Mouse (Mus musculus) embryonic facial prominence, embryonic 10.5 days (tissue): ENCODE measurements around the gene Arhgap19. TPM values are rescaled to one million over a fixed set of nuclear protein-coding genes. Genes with fewer than 3 reads are reported as not detected.

Experiments
- DNase-seq: peaks from one replicate; pipeline ENCODE4 v3.0.0-alpha.2; 2017; ENCODE audit warnings: low spot score
- H3K27ac ChIP-seq: fragments of 300-500 bp; sonication (generic); replicated peaks from 2 replicates; pipeline ENCODE4 v1.5.1; 2016; ENCODE audit warnings: mild to moderate bottlenecking
- H3K27me3 ChIP-seq: fragments of 300-500 bp; sonication (generic); replicated peaks from 2 replicates; pipeline ENCODE4 v1.6.1; 2016; ENCODE audit warnings: low read depth, mild to moderate bottlenecking; ENCODE audit not compliant: poor library complexity, severe bottlenecking
- H3K36me3 ChIP-seq: fragments of 300-500 bp; sonication (generic); replicated peaks from 2 replicates; pipeline ENCODE4 v1.6.1; 2016; ENCODE audit warnings: mild to moderate bottlenecking, moderate library complexity
- H3K4me1 ChIP-seq: fragments of 300-500 bp; sonication (generic); 2 replicates; pipeline ENCODE4 v1.6.1; 2016
- H3K4me3 ChIP-seq: fragments of 300-500 bp; sonication (generic); 2 replicates; pipeline ENCODE4 v1.5.1; 2016; ENCODE audit warnings: mild to moderate bottlenecking, moderate library complexity
- H3K9me3 ChIP-seq: fragments of 300-500 bp; sonication (generic); 2 replicates; pipeline ENCODE4 v1.6.1; 2016; ENCODE audit warnings: mild to moderate bottlenecking
- WGBS: fragments of 180-500 bp; shearing (Covaris S2); methylation state at CpG from one replicate; pipeline ENCODE4 v1.1.7; 2016; 5-methylcytosine and 5-hydroxymethylcytosine counted together
- polyA plus RNA-seq: library from polyadenylated mRNA; unstranded; fragments of >200 nt; fragmentation: Nextera tagmentation; extraction: Ambion mirVana; gene quantifications from 2 replicates; pipeline ENCODE4 v1.2.1, GENCODE M21; 2016

Gene Arhgap19
- polyA plus RNA-seq, 1 experiment from 2014 or later, result 45.2 TPM

DNA sequence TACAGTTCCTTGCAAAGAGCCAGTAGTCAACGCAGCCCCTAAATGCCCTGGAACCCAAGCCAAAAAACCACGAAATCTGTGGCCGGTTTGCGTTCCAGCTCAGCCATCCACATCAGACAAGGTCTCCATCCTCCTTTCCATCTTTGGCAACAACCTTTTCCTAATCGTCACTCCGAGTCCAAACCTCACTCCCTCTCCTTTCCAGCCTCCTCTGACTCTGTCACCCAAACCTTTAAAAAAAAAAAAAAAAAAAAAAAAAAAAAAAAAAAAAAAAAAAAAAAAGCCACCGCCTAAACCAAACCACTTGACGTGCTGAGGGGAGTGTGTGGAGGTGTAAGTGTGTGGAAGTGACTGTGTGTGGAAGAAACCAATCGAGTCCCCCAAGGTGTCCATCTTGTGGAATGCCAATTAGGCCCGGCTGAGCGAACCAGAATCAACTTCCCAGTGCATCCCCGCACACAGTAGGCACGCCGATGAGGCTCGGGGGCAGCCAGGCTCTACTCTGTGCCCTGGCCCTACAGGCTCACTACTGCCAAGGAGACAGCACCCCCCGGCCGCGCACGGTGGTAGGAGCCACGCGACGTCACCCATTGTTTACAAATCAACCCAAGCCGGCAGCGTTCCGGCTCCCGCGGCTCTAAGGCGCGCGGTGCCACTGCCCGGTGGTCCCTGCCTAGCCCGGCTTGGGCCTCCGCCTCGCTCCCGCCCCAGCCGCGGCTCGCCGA, 27.7 kb upstream of the Arhgap19 start, which contains the start of gene Frat1:
Gene Frat1 (plus strand): TSS at position 590 of the 725 bp plus-strand sequence.
- Histone ChIP-seq H3K4me1 (peaks cover 39% of the 10 kb centered on the region), H3K4me3 (peak within 1 kb of the TSS; percentile 84), H3K27ac (peak within 1 kb of the TSS; percentile 94), H3K36me3 (no peaks in the 10 kb centered on the region), H3K27me3 (peaks cover 38% of the 10 kb centered on the region), H3K9me3 (no peaks in the 10 kb centered on the region)
- WGBS, result under 1% methylated on average over 39 of the region's 39 CpGs
- peak; percentile 92 for DNase-seq

- DNase-seq, result no peak
- Histone ChIP-seq H3K4me1 (peaks cover 39% of the 10 kb centered on the region), H3K36me3 (no peaks in the 10 kb centered on the region), H3K4me3 (peak overlapping the region; percentile 84), H3K9me3 (no peaks in the 10 kb centered on the region), H3K27me3 (peaks cover 36% of the 10 kb centered on the region), H3K27ac (0 out of 2 replicates have a peak overlapping the region, but pooled peaks have one; percentile 44)
- WGBS, result 66% methylated on average over 3 of the region's 3 CpGs
Observed at GRCm38 (mm10) chr19:41828941-41829340, 27.1 kb upstream of the Arhgap19 start.

GRCm38 (mm10) chr19:41826529-41826928, 24.7 kb upstream of the Arhgap19 start:
- Histone ChIP-seq H3K27ac (no peak overlapping the region), H3K4me1 (peaks cover 22% of the 10 kb centered on the region), H3K9me3 (no peaks in the 10 kb centered on the region), H3K27me3 (peaks cover 12% of the 10 kb centered on the region), H3K4me3 (no peak overlapping the region), H3K36me3 (no peaks in the 10 kb centered on the region)
- whole genome bisulfite sequencing, result 85% methylated on average over 3 of the region's 3 CpGs
- no peak for DNase-seq

- Histone ChIP-seq H3K4me1 (peaks cover 18% of the 10 kb centered on the region), H3K9me3 (no peaks in the 10 kb centered on the region), H3K4me3 (no peak overlapping the region), H3K27ac (no peak overlapping the region), H3K27me3 (peaks cover 12% of the 10 kb centered on the region; the same call in 1 of the 2 replicates), H3K36me3 (no peaks in the 10 kb centered on the region)
- DNase-seq, result no peak
- WGBS, result 84% methylated on average over 5 of the region's 5 CpGs
Observed at GRCm38 (mm10) chr19:41824950-41825349, 23.1 kb upstream of the Arhgap19 start.

- H3K27ac ChIP-seq, result no peak overlapping the region
- H3K4me3 ChIP-seq, result no peak overlapping the region
- 85% methylated on average over 1 of the region's 1 CpGs for WGBS
- peaks cover 15% of the 10 kb centered on the region; the same call in 1 of the 2 replicates for H3K27me3 ChIP-seq
- DNase-seq, result no peak
- H3K36me3 ChIP-seq, result no peaks in the 10 kb centered on the region
- peaks cover 15% of the 10 kb centered on the region for H3K4me1 ChIP-seq
- no peaks in the 10 kb centered on the region for H3K9me3 ChIP-seq
Observed at GRCm38 (mm10) chr19:41822589-41822988, 20.7 kb upstream of the Arhgap19 start.

DNA sequence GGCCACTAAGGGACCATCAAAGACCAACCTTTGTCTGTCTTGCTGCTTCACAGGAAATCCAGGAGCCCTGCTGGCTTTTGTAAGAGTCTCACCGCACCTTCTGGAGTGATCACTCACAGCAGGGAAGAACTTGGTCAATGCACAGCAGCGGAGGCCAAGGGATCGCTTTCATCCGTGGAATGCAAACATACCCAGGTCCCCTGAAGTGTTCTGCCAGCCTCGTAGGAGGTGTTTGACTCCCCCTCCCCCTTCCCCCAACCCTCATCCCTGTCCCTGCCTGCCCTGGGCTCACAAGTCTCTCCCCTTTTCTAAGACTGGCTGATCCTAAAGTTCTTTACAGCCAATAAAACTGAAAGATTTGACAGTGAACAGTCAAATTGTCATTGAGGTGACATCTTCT, 19.6 kb upstream of the Arhgap19 start:
- Histone ChIP-seq H3K4me1 (peaks cover 26% of the 10 kb centered on the region), H3K27ac (peak overlapping the region; percentile 69), H3K4me3 (no peak overlapping the region), H3K36me3 (no peaks in the 10 kb centered on the region), H3K27me3 (peaks cover 15% of the 10 kb centered on the region; the same call in 1 of the 2 replicates), H3K9me3 (no peaks in the 10 kb centered on the region)
- 6% methylated on average over 5 of the region's 5 CpGs for WGBS
- DNase-seq, result no peak

GRCm38 (mm10) chr19:41818749-41819148, 16.9 kb upstream of the Arhgap19 start:
- H3K4me1 ChIP-seq, result peaks cover 29% of the 10 kb centered on the region
- H3K4me3 ChIP-seq, result no peak overlapping the region
- no peaks in the 10 kb centered on the region for H3K9me3 ChIP-seq
- H3K27me3 ChIP-seq, result peaks cover 15% of the 10 kb centered on the region; the same call in 1 of the 2 replicates
- DNase-seq, result no peak
- H3K27ac ChIP-seq, result no peak overlapping the region
- WGBS, result 88% methylated on average over 4 of the region's 4 CpGs
- H3K36me3 ChIP-seq, result no peaks in the 10 kb centered on the region

DNA sequence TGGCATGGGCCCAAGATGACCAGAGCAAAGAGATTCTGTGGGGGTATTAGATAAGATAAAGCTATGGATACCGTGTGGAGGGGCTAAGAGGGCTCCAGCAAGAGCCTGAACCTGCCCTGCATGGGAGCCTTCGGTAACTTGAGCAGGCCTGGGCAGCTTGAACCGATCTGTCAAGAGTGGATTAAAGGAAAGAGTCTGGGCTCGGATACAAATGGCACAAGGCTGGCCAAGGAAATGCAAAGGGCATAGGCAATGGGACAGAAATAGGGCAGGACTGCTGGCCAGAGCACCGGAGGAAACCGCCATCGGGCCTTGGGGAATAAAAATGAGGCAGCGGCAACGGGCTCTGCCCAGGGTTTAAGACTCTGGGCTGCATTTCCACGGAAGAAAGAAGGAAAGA, 15.5 kb upstream of the Arhgap19 start:
- DNase-seq, result peak; percentile 53
- Histone ChIP-seq H3K4me3 (0 out of 2 replicates have a peak overlapping the region, but pooled peaks have one; percentile 5), H3K4me1 (peaks cover 29% of the 10 kb centered on the region), H3K36me3 (no peaks in the 10 kb centered on the region), H3K9me3 (no peaks in the 10 kb centered on the region), H3K27me3 (peaks cover 15% of the 10 kb centered on the region; the same call in 1 of the 2 replicates), H3K27ac (peak overlapping the region; percentile 74)
- 53% methylated on average over 10 of the region's 10 CpGs for WGBS

DNA sequence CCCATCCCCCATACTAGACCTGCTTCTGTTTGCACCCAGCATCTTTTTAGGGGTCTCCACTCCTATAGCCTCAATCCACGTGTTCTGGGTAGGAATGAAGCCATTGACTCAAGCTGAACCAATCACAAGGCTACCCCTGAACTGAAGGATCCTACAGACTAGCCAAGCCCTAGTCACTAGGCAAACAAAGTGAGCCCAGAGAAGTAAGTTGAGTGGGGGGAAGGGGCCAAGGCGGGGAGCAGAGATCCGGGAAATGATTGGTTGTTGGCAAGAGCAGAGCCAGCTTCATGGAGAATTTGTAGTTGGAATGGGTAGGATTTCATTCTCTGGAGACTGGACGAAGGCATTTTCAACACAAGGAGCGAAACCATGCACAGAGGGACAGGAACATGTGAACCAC, 15.1 kb upstream of the Arhgap19 start:
- Histone ChIP-seq H3K36me3 (no peaks in the 10 kb centered on the region), H3K27ac (peak overlapping the region; percentile 74), H3K27me3 (peaks cover 15% of the 10 kb centered on the region; the same call in 1 of the 2 replicates), H3K4me3 (0 out of 2 replicates have a peak overlapping the region, but pooled peaks have one; percentile 5), H3K4me1 (peaks cover 29% of the 10 kb centered on the region), H3K9me3 (no peaks in the 10 kb centered on the region)
- peak; percentile 68 for DNase-seq
- 46% methylated on average over 5 of the region's 5 CpGs for WGBS

DNA sequence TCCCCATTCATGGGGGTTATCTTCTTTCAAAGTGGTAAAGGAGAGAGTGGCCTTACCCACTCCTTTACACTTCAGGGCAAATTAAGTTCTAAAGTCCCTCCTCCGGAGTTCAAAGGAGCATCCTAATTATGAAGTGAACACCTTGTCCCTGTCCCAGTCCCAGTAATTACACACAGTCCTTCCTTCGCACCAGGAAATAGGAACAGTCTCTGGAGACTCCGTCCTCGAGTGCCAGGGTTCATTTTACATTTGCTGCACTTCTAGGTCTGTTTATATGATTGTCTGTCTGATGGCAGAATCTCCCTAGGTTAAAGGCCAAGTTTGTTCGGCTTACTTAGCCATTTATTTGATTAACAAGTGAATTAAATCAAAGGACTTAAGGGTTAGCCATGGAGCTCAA, 14.6 kb upstream of the Arhgap19 start:
- Histone ChIP-seq H3K36me3 (no peaks in the 10 kb centered on the region), H3K4me3 (no peak overlapping the region), H3K27ac (peak overlapping the region; percentile 74), H3K9me3 (no peaks in the 10 kb centered on the region), H3K27me3 (peaks cover 13% of the 10 kb centered on the region; the same call in 1 of the 2 replicates), H3K4me1 (peaks cover 27% of the 10 kb centered on the region)
- 56% methylated on average over 5 of the region's 5 CpGs for WGBS
- DNase-seq, result no peak

GRCm38 (mm10) chr19:41813374-41813773, 11.5 kb upstream of the Arhgap19 start:
- DNase-seq, result no peak
- no peak overlapping the region for H3K4me3 ChIP-seq
- H3K27me3 ChIP-seq, result no peaks in the 10 kb centered on the region
- H3K36me3 ChIP-seq, result no peaks in the 10 kb centered on the region
- WGBS, result 90% methylated on average over 4 of the region's 4 CpGs
- H3K4me1 ChIP-seq, result peaks cover 20% of the 10 kb centered on the region
- H3K9me3 ChIP-seq, result no peaks in the 10 kb centered on the region
- H3K27ac ChIP-seq, result no peak overlapping the region

GRCm38 (mm10) chr19:41812525-41812924, 10.7 kb upstream of the Arhgap19 start:
- 94% methylated on average over 10 of the region's 10 CpGs for WGBS
- DNase-seq, result no peak
- H3K9me3 ChIP-seq, result no peaks in the 10 kb centered on the region
- H3K36me3 ChIP-seq, result no peaks in the 10 kb centered on the region
- no peak overlapping the region for H3K27ac ChIP-seq
- H3K27me3 ChIP-seq, result no peaks in the 10 kb centered on the region
- peaks cover 17% of the 10 kb centered on the region for H3K4me1 ChIP-seq
- no peak overlapping the region for H3K4me3 ChIP-seq

GRCm38 (mm10) chr19:41810074-41810473, 8.2 kb upstream of the Arhgap19 start:
- Histone ChIP-seq H3K27me3 (no peaks in the 10 kb centered on the region), H3K4me3 (no peak overlapping the region), H3K9me3 (peaks cover 7% of the 10 kb centered on the region), H3K36me3 (no peaks in the 10 kb centered on the region), H3K4me1 (0 out of 2 replicates have a peak, but pooled peaks cover 3% of the 10 kb centered on the region), H3K27ac (no peak overlapping the region)
- no peak for DNase-seq
- WGBS, result 89% methylated on average over 5 of the region's 5 CpGs
